Mouse (Mus musculus): ENCODE measurements at regions not wholly inside any gene's neighbourhood (a gene's known extent, or its start where the extent isn't known, plus 50 kb on each side); places are given as distances from the start of the nearest gene placed in this dataset.
A peak's percentile ranks its signal among the peaks of the same experiment; 100 is the strongest.

DNA sequence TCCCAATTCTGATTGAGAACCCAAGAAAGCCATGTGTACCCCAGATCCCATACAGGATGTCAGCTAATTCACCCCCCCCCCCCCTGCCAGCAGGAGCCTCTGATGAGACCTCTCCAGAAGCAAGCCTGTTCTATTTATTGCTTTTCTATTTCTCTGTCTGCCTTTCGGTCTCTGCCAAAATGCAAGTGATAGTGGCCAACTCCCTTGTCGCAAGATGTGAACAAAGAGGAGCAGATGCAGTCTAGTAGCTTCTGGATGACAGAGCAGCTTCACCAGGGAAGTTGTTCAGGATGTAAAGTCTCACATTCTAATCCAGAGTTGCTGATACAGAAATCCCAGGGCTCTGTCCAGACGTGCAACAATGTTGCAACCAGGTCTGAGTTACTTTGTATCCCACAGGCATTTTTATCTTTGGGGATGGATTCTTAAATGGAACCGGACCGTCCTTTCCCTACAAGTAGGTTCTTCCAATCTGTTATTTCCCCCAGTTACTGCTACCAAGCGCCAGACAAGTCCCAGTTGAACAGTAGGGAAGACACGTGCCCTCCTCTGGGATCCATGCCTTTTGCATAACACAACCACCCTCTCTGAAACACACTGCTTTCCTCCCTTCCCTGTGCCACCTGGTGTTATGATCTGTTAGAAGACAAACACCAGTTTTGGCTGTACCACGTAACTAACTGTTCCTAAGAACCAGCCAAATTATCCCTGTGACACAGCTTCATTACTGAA, 78.9 kb upstream of the Dapk1 start:
- peak; percentile 92 for DNase-seq

DNA sequence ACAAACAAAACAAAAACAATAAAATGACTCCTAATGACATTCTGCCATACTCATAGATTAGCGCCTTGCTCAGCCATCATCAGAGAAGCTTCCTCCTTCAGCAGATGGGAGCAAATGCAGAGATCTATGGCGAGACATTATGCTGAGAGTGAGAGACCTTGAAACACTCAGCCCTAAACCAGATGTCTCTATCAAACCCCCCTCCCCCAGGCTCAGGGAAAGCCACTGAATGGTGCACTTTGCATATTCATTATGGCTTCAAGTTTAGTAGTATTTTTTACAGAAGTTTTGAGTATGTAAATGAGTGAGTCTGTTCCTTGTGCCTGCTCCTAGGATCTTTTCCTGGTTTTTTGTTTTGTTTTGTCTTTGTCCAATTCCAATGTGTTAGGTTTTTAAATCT, 73.9 kb upstream of the Dapk1 start:
- DNase-seq = no peak

DNA sequence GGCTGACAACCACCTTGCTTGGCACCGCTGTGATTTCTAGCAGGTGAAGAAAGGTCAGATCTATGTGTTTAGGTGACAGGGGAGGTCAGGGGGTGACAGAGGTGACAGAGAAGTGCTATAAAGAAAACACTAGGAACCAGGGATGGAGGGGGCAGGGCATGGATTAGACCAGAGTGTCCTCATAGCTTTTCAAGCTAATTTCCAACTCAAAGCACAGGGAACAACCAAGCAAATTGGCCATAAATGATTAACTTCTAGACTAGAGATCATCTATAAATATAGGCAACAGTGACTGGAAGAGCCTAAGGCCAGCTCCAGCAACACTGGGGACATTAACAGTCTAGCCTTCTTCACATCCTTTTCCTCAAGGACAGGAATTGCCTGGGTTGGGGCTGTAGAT, 72.9 kb upstream of the Dapk1 start:
- DNase-seq = no peak

DNA sequence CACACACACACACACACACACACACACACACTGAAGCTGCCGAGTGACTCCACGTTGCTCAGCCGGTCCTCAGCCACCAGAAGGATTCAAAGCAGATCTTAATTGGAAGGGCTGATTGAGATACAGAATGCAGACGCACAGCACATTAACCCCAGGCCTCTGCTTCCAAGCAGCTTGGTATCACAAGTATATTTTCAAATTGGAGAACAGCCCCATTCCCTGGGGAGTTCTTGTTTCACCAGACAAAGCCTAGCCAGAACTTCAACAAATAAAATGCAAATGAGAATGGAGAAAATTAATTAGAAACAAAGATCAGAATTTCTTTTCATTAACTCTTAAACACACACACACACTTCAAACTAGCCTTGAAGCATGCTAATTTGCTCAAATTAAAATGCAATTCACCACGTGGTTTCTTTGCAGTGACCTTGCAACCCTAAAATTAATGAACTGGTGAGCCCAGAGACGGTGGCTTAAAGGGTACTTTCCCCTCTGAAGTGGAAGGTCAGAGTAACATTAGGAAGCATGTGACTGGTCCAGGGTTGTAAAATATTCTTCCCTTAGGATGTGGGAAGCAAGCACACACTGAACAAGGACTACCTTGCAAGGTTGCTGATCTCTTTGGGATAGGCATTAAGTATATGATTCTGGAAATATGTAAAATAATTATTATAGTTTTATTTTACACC, 72.2 kb upstream of the Dapk1 start:
- DNase-seq = peak; percentile 21

DNA sequence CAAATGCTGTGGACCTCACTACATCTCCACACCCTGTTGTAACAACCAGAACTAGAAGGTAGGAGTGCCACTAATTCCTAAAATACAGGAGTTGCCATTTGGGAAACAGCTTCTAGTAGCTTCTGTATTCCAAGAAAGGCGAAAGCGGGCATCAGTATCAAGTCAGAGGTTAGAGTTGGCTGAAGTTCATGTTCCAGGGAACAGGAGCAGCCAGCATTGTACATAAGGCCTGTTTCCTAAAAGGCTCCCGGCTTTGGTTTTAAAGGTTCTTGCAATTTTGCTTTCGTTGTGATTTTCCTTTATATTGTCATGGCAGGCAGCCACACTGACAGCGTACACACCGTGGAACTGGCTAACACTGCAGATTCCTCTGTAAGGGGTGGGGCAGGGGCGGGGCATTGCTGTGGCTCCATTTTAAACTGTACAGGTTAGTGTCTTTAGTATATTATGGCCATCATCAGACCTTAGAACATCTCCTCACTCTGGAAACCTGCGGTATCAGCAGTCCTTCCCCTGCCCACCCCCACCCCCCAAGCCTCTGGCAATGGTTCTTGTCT, 67.8 kb upstream of the Dapk1 start:
- no peak for DNase-seq

DNA sequence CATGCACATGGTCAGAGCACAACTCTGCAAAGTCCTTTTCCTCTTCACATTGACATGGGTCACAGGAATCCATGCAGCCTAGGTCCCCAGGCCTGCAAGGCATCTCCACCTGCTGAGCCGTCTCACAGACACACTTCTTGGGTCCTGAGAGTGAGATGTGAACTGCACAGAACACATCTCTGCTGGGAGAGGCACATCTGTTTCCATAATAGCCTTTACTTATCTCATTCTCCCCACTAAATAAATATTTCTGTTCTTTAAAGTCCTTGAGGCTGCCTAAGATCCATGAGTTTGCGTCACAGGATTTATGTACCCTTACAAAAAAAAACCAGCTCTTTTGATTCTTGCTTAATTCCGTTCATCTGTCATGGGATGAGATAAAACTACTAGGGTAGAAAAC, 67.2 kb upstream of the Dapk1 start:
- DNase-seq = no peak

DNA sequence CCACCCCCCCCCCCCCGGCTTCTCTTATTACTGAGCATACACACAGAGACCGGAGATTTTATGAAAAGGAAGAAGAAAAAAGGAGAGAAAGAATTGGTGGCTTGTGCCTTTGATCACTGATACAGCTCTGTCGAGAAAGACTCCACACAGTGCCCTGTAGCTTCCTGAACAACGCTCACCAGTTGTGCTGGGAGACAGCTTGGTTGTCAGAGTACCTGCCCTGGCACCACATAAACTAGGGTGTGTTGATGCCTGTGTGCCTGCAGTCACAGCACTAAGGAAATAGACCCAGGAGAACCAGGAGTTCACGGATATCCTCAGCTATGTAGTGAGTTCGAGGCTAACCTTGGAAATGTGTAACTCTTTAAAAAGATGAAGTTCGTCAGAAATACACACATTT, 66.7 kb upstream of the Dapk1 start:
- no peak for DNase-seq

DNA sequence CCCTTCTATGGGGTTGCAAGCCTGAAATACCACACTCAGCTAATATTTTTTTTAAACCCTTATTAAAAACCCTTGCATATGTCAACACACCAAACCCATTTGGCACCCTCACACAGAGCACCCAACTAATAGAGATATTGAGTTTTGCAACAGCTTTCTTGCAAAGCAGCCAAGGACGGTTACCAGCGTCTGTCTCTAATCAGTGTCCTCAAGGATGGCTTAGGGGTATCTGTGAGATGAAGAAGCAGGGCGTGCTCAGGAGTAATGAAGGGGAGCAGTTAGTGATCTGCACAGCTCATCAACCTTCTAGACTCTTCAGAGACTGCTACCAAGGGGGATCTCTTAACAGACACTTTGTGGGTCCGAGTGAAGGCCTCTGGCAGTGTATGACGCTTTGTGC, 65.0 kb upstream of the Dapk1 start:
- DNase-seq = peak; percentile 11

DNA sequence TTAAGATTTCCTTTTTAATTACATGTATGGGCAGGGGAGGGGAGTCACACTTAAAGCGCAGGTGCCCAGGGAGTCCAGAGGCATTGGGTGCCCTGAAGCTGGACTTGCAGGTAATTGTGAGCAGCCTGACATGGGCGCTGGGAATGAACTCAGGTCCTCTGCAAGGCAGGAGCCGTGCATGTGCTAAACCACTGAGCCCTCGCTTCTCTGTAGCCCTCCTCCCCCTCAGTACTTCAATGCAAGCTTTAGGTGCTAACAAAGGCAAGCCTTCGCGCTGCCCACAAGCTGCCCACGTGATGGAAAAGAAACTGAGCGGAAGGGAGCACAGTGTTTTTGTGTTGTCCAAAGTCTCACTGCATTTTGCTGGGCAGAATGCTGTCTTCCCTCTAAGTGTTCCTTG, 63.6 kb upstream of the Dapk1 start:
- DNase-seq = no peak

DNA sequence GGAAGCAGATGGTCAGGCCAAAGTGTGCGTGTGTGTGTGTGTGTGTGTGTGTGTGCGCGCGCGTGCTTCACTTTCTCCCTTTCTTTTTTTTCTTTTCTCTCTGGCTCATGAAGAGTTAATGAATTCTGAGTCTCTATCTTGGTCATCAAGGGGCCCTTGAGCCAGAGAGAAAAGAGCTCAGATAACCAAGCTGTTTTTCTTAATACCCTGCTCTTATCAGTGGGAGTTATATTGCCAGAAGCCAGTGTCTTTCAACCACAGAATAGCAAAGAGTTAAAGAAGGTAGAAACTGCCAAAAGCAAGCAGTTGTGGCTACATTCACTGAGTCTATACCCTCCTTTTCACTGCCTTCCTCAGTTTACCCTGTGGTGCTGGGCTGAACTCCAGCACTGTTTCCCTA, 60.6 kb upstream of the Dapk1 start:
- no peak for DNase-seq

DNA sequence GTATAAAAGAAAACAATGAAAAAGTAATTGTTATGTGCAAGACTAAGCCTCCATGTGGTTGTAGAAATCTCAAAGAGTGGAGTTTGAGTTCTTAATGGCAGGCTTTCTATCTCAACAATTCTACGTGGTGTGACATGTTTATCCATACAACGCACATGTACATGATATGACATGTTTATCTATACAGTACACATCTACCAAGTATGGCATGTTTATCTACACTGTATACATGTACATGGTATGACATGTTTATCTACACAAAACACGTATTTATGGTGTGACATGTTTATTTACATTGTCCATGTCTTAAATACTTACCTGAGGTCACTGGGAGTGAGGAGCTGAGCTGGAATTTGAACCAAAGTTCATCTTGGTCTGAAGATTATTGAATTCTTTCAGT, 57.4 kb upstream of the Dapk1 start:
- DNase-seq = no peak

DNA sequence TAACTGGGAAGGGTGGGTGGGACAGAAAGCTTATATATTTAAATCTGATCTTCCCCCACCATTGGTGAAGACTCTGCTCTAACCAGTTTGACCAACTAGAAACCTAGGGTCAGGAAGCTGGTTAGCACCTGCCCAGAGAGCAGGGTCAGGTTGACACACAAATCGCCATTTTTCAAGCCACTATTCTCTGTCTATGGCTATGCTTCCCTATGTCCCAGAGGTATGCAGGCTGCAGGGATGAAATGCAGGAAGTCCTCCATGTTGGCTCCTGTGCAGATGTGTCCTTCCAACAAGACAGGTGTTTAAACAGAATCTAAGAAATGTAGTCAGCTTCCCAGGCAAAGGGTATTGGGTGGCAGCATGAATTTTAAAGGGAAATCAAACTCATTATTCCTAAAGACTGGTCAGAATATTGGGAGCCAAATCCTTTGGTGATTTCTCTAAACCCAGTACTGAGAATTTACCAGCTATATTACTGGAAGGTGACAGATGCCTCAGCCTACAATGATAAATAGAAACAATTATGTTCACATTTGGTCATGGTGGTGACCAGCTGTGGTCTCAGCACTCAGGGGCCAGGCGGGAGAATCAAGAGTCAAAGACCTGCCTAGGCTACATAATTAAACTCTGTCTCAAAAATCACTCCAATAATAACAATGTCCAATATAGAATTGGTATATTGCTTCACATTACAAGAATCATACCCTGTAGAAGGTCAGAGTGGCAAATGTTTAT, 55.6 kb upstream of the Dapk1 start:
- no peak for DNase-seq

Measured in layer of hippocampus, adult 9-11 months (tissue).